Comparison of ENCODE assay signal across 8 mouse cellular contexts in the genomic region with DNA sequence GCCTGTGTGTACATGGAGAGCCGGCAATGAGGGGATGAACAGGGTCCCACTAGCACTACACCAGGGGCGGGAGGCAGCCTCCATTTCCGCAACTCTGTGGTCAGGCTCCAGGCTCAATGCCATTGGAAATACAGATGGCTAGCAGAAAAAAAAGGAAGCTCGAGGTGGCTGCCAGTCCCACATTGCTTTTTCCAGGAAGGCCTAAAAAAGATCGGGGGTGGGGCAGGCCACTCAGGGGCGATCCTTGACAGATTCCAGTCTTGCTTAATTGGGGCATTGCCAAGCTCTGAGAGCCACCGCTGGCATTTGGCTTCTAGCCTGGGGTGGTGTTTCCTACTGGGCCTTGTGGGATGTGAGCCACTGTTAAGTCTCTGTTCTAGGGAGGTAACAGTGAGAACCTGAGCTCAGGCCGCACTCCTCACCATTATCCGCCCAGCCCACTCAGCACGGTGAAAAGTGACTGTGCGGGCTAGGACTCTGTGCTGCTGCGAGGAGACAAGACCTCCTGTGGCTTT.
A peak's percentile ranks its signal among the peaks of the same experiment; 100 is the strongest.
DNase-seq lines count a peak whose midpoint lies in the region; ATAC-seq and TF ChIP-seq lines count a peak whose summit lies in the region.

No protein-coding gene starts in this region.

- no peaks in the 10 kb centered on the region for H3K36me3 ChIP-seq in forebrain, embryonic 12.5 days (replicated peaks)
- H3K36me3 ChIP-seq in midbrain, embryonic 10.5 days, result no peaks in the 10 kb centered on the region

- intact Hi-C loops in left cerebral cortex, adult 2 months (cut with DNase I), result loop anchor here (5.0 kb wide), 1 partner anchor 87 kb away; no protein-coding TSS in a partner anchor
- intact Hi-C loops in left cerebral cortex, postnatal 36 days (cut with DNase I), result no loop called here
- intact Hi-C loops in heart, postnatal 10 days (cut with DNase I), result loop anchor here (2.0 to 5.0 kb wide), 2 partner anchors 88 to 93 kb away; no protein-coding TSS in a partner anchor

- peak overlapping the region; percentile 4; the same call in 1 of the 2 replicates for H3K27ac ChIP-seq in left cerebral cortex, adult 2 months
- H3K27ac ChIP-seq in forebrain, embryonic 12.5 days, result no peak overlapping the region
- H3K27ac ChIP-seq in midbrain, embryonic 10.5 days (replicated peaks), result peak overlapping the region; percentile 23; the same call in 1 of the 2 replicates

- no peak for TF ChIP-seq CTCF in left cerebral cortex, adult 2 months (IDR thresholded peaks at IDR 0.05)

- no peaks in the 10 kb centered on the region for H3K27me3 ChIP-seq in forebrain, embryonic 12.5 days
- no peaks in the 10 kb centered on the region for H3K27me3 ChIP-seq in midbrain, embryonic 10.5 days (ENCODE audit: low read depth, poor library complexity, severe bottlenecking)

- peaks cover 18% of the 10 kb centered on the region for H3K4me1 ChIP-seq in forebrain, embryonic 12.5 days
- H3K4me1 ChIP-seq in midbrain, embryonic 10.5 days, result peaks cover 14% of the 10 kb centered on the region

- no peaks in the 10 kb centered on the region for H3K9me3 ChIP-seq in forebrain, embryonic 12.5 days
- H3K9me3 ChIP-seq in midbrain, embryonic 10.5 days (replicated peaks), result no peaks in the 10 kb centered on the region

- H3K4me3 ChIP-seq in left cerebral cortex, adult 2 months, result no peak overlapping the region
- no peak overlapping the region for H3K4me3 ChIP-seq in forebrain, embryonic 12.5 days (replicated peaks)
- no peak overlapping the region for H3K4me3 ChIP-seq in midbrain, embryonic 10.5 days

- peak; percentile 33; the same call in 1 of the 2 replicates for ATAC-seq in forebrain, embryonic 12.5 days (ENCODE audit: low FRiP score)
- ATAC-seq in monocyte, adult 5-6 weeks (replicated peaks; ENCODE audit: insufficient number of reproducible peaks, low FRiP score, low TSS enrichment, poor library complexity, severe bottlenecking), result no peak

- no peak overlapping the region for H3K4me2 ChIP-seq in forebrain, embryonic 12.5 days

- WGBS in forebrain, embryonic 12.5 days, result 76% methylated on average over 12 of the region's 12 CpGs
- WGBS in midbrain, embryonic 10.5 days, result 75% methylated on average over 12 of the region's 12 CpGs

- no peak for DNase-seq in left cerebral cortex, adult 2 months (ENCODE audit: extremely low spot score in 1 of 2, low spot score in 2 of 2)
- no peak for DNase-seq in left cerebral cortex, postnatal 36 days (ENCODE audit: low spot score in 2 of 2)
- peak; percentile 33 to 47 for DNase-seq in adrenal gland, postnatal 4 days (ENCODE audit: low spot score in 2 of 2)
- DNase-seq in heart, postnatal 10 days, result peak; percentile 89 to 91
- DNase-seq in kidney, postnatal 36 days, result peak; percentile 72 to 73
- no peak for DNase-seq in midbrain, embryonic 10.5 days (ENCODE audit: low spot score)

- H3K9ac ChIP-seq in forebrain, embryonic 12.5 days, result no peak overlapping the region

Comparison
In these comparisons a context has a peak if more than half of its experiments do, and no peak if none do; other contexts are left out.
1. DNase-seq: peak in adrenal gland, postnatal 4 days (2 of 2), heart, postnatal 10 days (2 of 2) and kidney, postnatal 36 days (2 of 2); none in left cerebral cortex, adult 2 months (0 of 2), left cerebral cortex, postnatal 36 days (0 of 2) and midbrain, embryonic 10.5 days (single experiment).